ENCODE assay signal across 8 mouse cellular contexts in genomic region chr11:61023416-61024200, GRCm38 (mm10). TPM values are rescaled to one million over a fixed set of nuclear protein-coding genes. Genes with fewer than 3 reads are reported as not detected.
DNase-seq lines count a peak whose midpoint lies in the region; ATAC-seq lines count a peak whose summit lies in the region.

No protein-coding gene starts in this region.

- H3K9ac ChIP-seq in kidney, embryonic 16.5 days (replicated peaks; ENCODE audit: low read length): no peak overlapping the region
- H3K9ac ChIP-seq in hindbrain, embryonic 13.5 days: peak overlapping the region; percentile 77
- H3K9ac ChIP-seq in neural tube, embryonic 13.5 days: peak overlapping the region; percentile 76

- no peaks in the 10 kb centered on the region for H3K9me3 ChIP-seq in kidney, embryonic 16.5 days (ENCODE audit: low read length)
- H3K9me3 ChIP-seq in hindbrain, embryonic 13.5 days: no peaks in the 10 kb centered on the region
- no peaks in the 10 kb centered on the region for H3K9me3 ChIP-seq in neural tube, embryonic 13.5 days

- H3K27ac ChIP-seq in kidney, embryonic 16.5 days (ENCODE audit: low read length): no peak overlapping the region
- no peak overlapping the region for H3K27ac ChIP-seq in hindbrain, embryonic 13.5 days
- H3K27ac ChIP-seq in neural tube, embryonic 13.5 days (replicated peaks): no peak overlapping the region

- no peak for DNase-seq in kidney, postnatal 14 days
- DNase-seq in cerebellum, postnatal 14 days: peak; percentile 61 to 68
- no peak for DNase-seq in layer of hippocampus, adult 9-11 months
- no peak for DNase-seq in left cerebral cortex, adult 18-20 months (ENCODE audit: low spot score in 2 of 2)

- 62% methylated on average over 9 of the region's 9 CpGs for WGBS in kidney, embryonic 16.5 days
- 59% methylated on average over 9 of the region's 9 CpGs for WGBS in hindbrain, embryonic 13.5 days
- 51% methylated on average over 9 of the region's 9 CpGs for WGBS in neural tube, embryonic 13.5 days

- no peaks in the 10 kb centered on the region for H3K36me3 ChIP-seq in kidney, embryonic 16.5 days (ENCODE audit: insufficient read depth, low read length)
- no peaks in the 10 kb centered on the region for H3K36me3 ChIP-seq in hindbrain, embryonic 13.5 days
- no peaks in the 10 kb centered on the region for H3K36me3 ChIP-seq in neural tube, embryonic 13.5 days

- H3K4me2 ChIP-seq in kidney, embryonic 16.5 days (replicated peaks; ENCODE audit: low read depth, low read length): no peak overlapping the region
- peak overlapping the region; percentile 88 for H3K4me2 ChIP-seq in hindbrain, embryonic 13.5 days
- H3K4me2 ChIP-seq in neural tube, embryonic 13.5 days: peak overlapping the region; percentile 77

- peaks cover 57% of the 10 kb centered on the region for H3K27me3 ChIP-seq in kidney, embryonic 16.5 days (ENCODE audit: insufficient read depth, low read length)
- H3K27me3 ChIP-seq in hindbrain, embryonic 13.5 days: peaks cover 75% of the 10 kb centered on the region
- H3K27me3 ChIP-seq in neural tube, embryonic 13.5 days: peaks cover 70% of the 10 kb centered on the region

- H3K4me1 ChIP-seq in kidney, embryonic 16.5 days (ENCODE audit: insufficient read depth, low read length): peaks cover 8% of the 10 kb centered on the region
- H3K4me1 ChIP-seq in hindbrain, embryonic 13.5 days (replicated peaks): peaks cover 74% of the 10 kb centered on the region
- peaks cover 62% of the 10 kb centered on the region for H3K4me1 ChIP-seq in neural tube, embryonic 13.5 days (replicated peaks)

- no peak for ATAC-seq in kidney, embryonic 16.5 days (ENCODE audit: low FRiP score, low TSS enrichment)
- ATAC-seq in hindbrain, embryonic 13.5 days (ENCODE audit: low FRiP score): no peak
- ATAC-seq in neural tube, embryonic 13.5 days (ENCODE audit: low read depth): no peak
- no peak for ATAC-seq in activated CD4-positive, CD25-positive, alpha-beta regulatory T cell, adult 4 months

- H3K4me3 ChIP-seq in kidney, embryonic 16.5 days (ENCODE audit: low read length): peak overlapping the region; percentile 58
- H3K4me3 ChIP-seq in hindbrain, embryonic 13.5 days: peak overlapping the region; percentile 66
- H3K4me3 ChIP-seq in neural tube, embryonic 13.5 days: peak overlapping the region; percentile 62

RNA-seq across cellular contexts. Expression of gene Kcnj12, which starts 1.2 kb away (rescaled TPM):
- 0.30 and 0.32 TPM in 2 replicates for polyA plus RNA-seq in kidney, embryonic 16.5 days (2015; fragmentation: Nextera tagmentation; extraction: Ambion mirVana)
- polyA plus RNA-seq in hindbrain, embryonic 13.5 days (2015; fragmentation: Nextera tagmentation; extraction: Ambion mirVana): 3.5 and 3.8 TPM in 2 replicates
- 7.8 and 8.1 TPM in 2 replicates for polyA plus RNA-seq in neural tube, embryonic 13.5 days (2015; fragmentation: Nextera tagmentation; extraction: Ambion mirVana)
- polyA plus RNA-seq in activated CD4-positive, CD25-positive, alpha-beta regulatory T cell, adult 4 months (2017; shearing (Covaris generic)): not detected
- 10 to 100 TPM; 18.9 to 19.0 TPM for total RNA-seq in left cerebral cortex, adult 18-20 months (2021)

Comparison
In these comparisons a context has a peak if more than half of its experiments do, and no peak if none do; other contexts are left out.
1. DNase-seq: peak in cerebellum, postnatal 14 days (2 of 2); none in kidney, postnatal 14 days (single experiment), layer of hippocampus, adult 9-11 months (single experiment) and left cerebral cortex, adult 18-20 months (0 of 2).
2. Peak in every context shown above with its lines, with median percentiles within 50 percentile points of each other: H3K4me3 ChIP-seq.